In genomic region chr10:24711071-24711470, GRCm38 (mm10) we compare ENCODE assay signal across 8 mouse cellular contexts. TPM values are rescaled to one million over a fixed set of nuclear protein-coding genes. Genes with fewer than 3 reads are reported as not detected.
A peak's percentile ranks its signal among the peaks of the same experiment; 100 is the strongest.
DNase-seq lines count a peak whose midpoint lies in the region; ATAC-seq and TF ChIP-seq lines count a peak whose summit lies in the region.

No protein-coding gene starts in this region.

- TF ChIP-seq CTCF in cerebellum, adult 2 months (IDR thresholded peaks at IDR 0.05; ENCODE audit: borderline replicate concordance, insufficient read depth, low read depth, low read length) = no peak
- no peak for TF ChIP-seq CTCF in E14TG2a.4 (conservative IDR thresholded peaks at IDR 0.05; ENCODE audit: low read length)
- no peak for TF ChIP-seq CTCF in forebrain, postnatal 0 days (IDR thresholded peaks at IDR 0.05; ENCODE audit: low read depth)

- H3K4me1 ChIP-seq in cerebellum, adult 2 months (ENCODE audit: control insufficient read depth, insufficient read depth, low read length) = no peaks in the 10 kb centered on the region
- peaks cover 13% of the 10 kb centered on the region for H3K4me1 ChIP-seq in E14TG2a.4 (replicated peaks; ENCODE audit: low read depth, low read length)
- no peaks in the 10 kb centered on the region for H3K4me1 ChIP-seq in forebrain, postnatal 0 days (ENCODE audit: insufficient read depth)
- H3K4me1 ChIP-seq in limb, embryonic 11.5 days (ENCODE audit: control insufficient read depth, insufficient read depth, low read length) = 0 out of 2 replicates have a peak, but pooled peaks cover 3% of the 10 kb centered on the region
- H3K4me1 ChIP-seq in neural tube, embryonic 13.5 days (replicated peaks) = peaks cover 11% of the 10 kb centered on the region

- H3K9me3 ChIP-seq in E14TG2a.4 (ENCODE audit: low read length) = no peaks in the 10 kb centered on the region
- H3K9me3 ChIP-seq in forebrain, postnatal 0 days (ENCODE audit: low read length) = no peaks in the 10 kb centered on the region
- no peaks in the 10 kb centered on the region for H3K9me3 ChIP-seq in limb, embryonic 11.5 days (ENCODE audit: control insufficient read depth, low read length)
- no peaks in the 10 kb centered on the region for H3K9me3 ChIP-seq in neural tube, embryonic 13.5 days

- no peaks in the 10 kb centered on the region for H3K36me3 ChIP-seq in E14TG2a.4 (ENCODE audit: insufficient read depth, low read length)
- H3K36me3 ChIP-seq in forebrain, postnatal 0 days (ENCODE audit: insufficient read depth) = no peaks in the 10 kb centered on the region
- no peaks in the 10 kb centered on the region for H3K36me3 ChIP-seq in limb, embryonic 11.5 days (ENCODE audit: control insufficient read depth, insufficient read depth, low read length)
- no peaks in the 10 kb centered on the region for H3K36me3 ChIP-seq in neural tube, embryonic 13.5 days

- H3K9ac ChIP-seq in forebrain, postnatal 0 days = peak overlapping the region; percentile 60
- H3K9ac ChIP-seq in limb, embryonic 11.5 days (ENCODE audit: low read length) = no peak overlapping the region; the same call in 1 of the 2 replicates
- peak overlapping the region; percentile 75 for H3K9ac ChIP-seq in neural tube, embryonic 13.5 days

- H3K4me2 ChIP-seq in forebrain, postnatal 0 days (ENCODE audit: low read depth) = peak overlapping the region; percentile 100
- peak overlapping the region; percentile 78 for H3K4me2 ChIP-seq in limb, embryonic 11.5 days (ENCODE audit: low read depth, severe bottlenecking)
- H3K4me2 ChIP-seq in neural tube, embryonic 13.5 days = peak overlapping the region; percentile 100

- no peaks in the 10 kb centered on the region; the same call in 1 of the 2 replicates for H3K27me3 ChIP-seq in cerebellum, adult 2 months (ENCODE audit: control insufficient read depth, insufficient read depth, low read length)
- peaks cover 51% of the 10 kb centered on the region for H3K27me3 ChIP-seq in E14TG2a.4 (ENCODE audit: insufficient read depth, low read length)
- H3K27me3 ChIP-seq in forebrain, postnatal 0 days (ENCODE audit: insufficient read depth, low read length) = no peaks in the 10 kb centered on the region
- no peaks in the 10 kb centered on the region; the same call in 1 of the 2 replicates for H3K27me3 ChIP-seq in limb, embryonic 11.5 days (ENCODE audit: control insufficient read depth, insufficient read depth, low read length)
- H3K27me3 ChIP-seq in neural tube, embryonic 13.5 days = peaks cover 32% of the 10 kb centered on the region

- peak overlapping the region; percentile 52 for H3K4me3 ChIP-seq in cerebellum, adult 2 months (replicated peaks; ENCODE audit: insufficient read depth, low read depth, low read length)
- peak overlapping the region; percentile 85 for H3K4me3 ChIP-seq in E14TG2a.4 (replicated peaks; ENCODE audit: low read length)
- peak overlapping the region; percentile 61 for H3K4me3 ChIP-seq in forebrain, postnatal 0 days (ENCODE audit: low read depth, low read length)
- peak overlapping the region; percentile 64 for H3K4me3 ChIP-seq in limb, embryonic 11.5 days (ENCODE audit: low read depth, low read length)
- H3K4me3 ChIP-seq in neural tube, embryonic 13.5 days = peak overlapping the region; percentile 67

- ATAC-seq in forebrain, postnatal 0 days = peak; percentile 34
- no peak for ATAC-seq in limb, embryonic 11.5 days (ENCODE audit: insufficient number of reproducible peaks, low FRiP score, low TSS enrichment, low read depth)
- peak; percentile 26; the same call in 1 of the 2 replicates for ATAC-seq in neural tube, embryonic 13.5 days (ENCODE audit: low read depth)

- DNase-seq in cerebellum, adult 2 months = peak in 1 of 2 experiments; percentile 11
- DNase-seq in cerebellum, adult 9-11 months = no peak
- peak; percentile 18 for DNase-seq in forebrain, postnatal 0 days
- peak; percentile 35 for DNase-seq in limb, embryonic 11.5 days (ENCODE audit: low spot score)
- no peak for DNase-seq in cerebellum, postnatal 36 days
- DNase-seq in left cerebral cortex, adult 8-10 months (ENCODE audit: low spot score in 2 of 2) = no peak

- H3K27ac ChIP-seq in cerebellum, adult 2 months (ENCODE audit: insufficient read depth, low read length) = no peak overlapping the region
- H3K27ac ChIP-seq in forebrain, postnatal 0 days (ENCODE audit: low read depth, low read length) = no peak overlapping the region
- H3K27ac ChIP-seq in limb, embryonic 11.5 days (replicated peaks; ENCODE audit: low read depth, low read length) = no peak overlapping the region
- H3K27ac ChIP-seq in neural tube, embryonic 13.5 days (replicated peaks) = no peak overlapping the region

- TF ChIP-seq POLR2A in cerebellum, adult 2 months (IDR thresholded peaks at IDR 0.05; ENCODE audit: borderline replicate concordance, insufficient read depth, low read length) = no peak

- WGBS in cerebellum, adult 2 months = 30% methylated on average over 10 of the region's 10 CpGs
- 20% methylated on average over 10 of the region's 10 CpGs for WGBS in forebrain, postnatal 0 days
- WGBS in limb, embryonic 11.5 days = 19% methylated on average over 10 of the region's 10 CpGs
- 20% methylated on average over 10 of the region's 10 CpGs for WGBS in neural tube, embryonic 13.5 days

RNA-seq across cellular contexts. Expression of gene Enpp1, which starts 0.9 kb away (rescaled TPM):
- polyA plus RNA-seq in cerebellum, adult 2 months (2012; rRNA removed) = 4.0 TPM in 2 replicates
- 3.7 and 6.1 TPM in 2 replicates for total RNA-seq in forebrain, postnatal 0 days (2014; rRNA removed)
- polyA plus RNA-seq in forebrain, postnatal 0 days (2015; fragmentation: Nextera tagmentation; extraction: Ambion mirVana) = 2.2 TPM in 2 replicates
- 2.5 and 2.9 TPM in 2 replicates for polyA plus RNA-seq in limb, embryonic 11.5 days (2014; fragmentation: Nextera tagmentation; extraction: Ambion mirVana)
- 2.2 and 4.1 TPM in 2 replicates for polyA plus RNA-seq in neural tube, embryonic 13.5 days (2015; fragmentation: Nextera tagmentation; extraction: Ambion mirVana)
- 1 to 10 TPM; 4.5 to 5.5 (median 4.6) TPM for total RNA-seq in left cerebral cortex, adult 8-10 months (2022)

Comparison
In these comparisons a context has a peak if more than half of its experiments do, and no peak if none do; other contexts are left out.
1. DNase-seq: peak in forebrain, postnatal 0 days (single experiment) and limb, embryonic 11.5 days (single experiment); none in cerebellum, adult 9-11 months (single experiment), cerebellum, postnatal 36 days (0 of 2) and left cerebral cortex, adult 8-10 months (0 of 2).
2. Peak in every context shown above with its lines, with median percentiles within 50 percentile points of each other: H3K4me3 ChIP-seq and H3K4me2 ChIP-seq.